Mouse (Mus musculus) erythroblast, embryonic 14.5 days (primary cell): ENCODE measurements around the gene Arpp19.

Experiments used
- GATA1 ChIP-seq: IDR thresholded peaks from 2 replicates; pipeline ENCODE4 v1.6.1; 2012; ENCODE audit warnings: low read length, inconsistent platforms, mixed read lengths
- TAL1 ChIP-seq: IDR thresholded peaks from 3 replicates; pipeline ENCODE4 v1.6.1; 2012; ENCODE audit warnings: low read length, inconsistent platforms, mixed read lengths

DNA sequence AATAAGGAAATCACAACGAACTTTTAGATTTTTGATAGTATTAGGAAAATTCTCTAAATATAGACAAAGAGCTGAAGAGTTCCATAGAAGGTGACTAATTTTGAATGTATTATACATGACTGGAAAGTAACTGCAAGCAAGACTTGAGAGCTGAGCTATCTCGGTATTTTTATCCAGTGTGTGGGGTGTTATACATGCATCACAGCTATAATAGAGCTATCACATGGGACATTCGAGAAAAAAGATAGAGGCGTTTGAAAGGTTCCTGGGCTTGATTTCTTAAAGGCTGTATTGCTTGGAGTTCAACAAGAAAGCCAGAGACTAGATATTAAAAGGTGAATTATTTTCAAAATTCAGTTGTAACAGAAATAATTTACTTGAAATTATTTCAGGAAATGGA lies 14.4 kb downstream of the Arpp19 start:
- no peak for TF ChIP-seq GATA1
- no peak for TF ChIP-seq TAL1
